Mouse (Mus musculus): ENCODE measurements around the gene Gucy2e. TPM values are rescaled to one million over a fixed set of nuclear protein-coding genes. Genes with fewer than 3 reads are reported as not detected.
A peak's percentile ranks its signal among the peaks of the same experiment; 100 is the strongest.

The Gucy2e gene
- polyA plus RNA-seq, 1 experiment from 2014 or later = 0.62 TPM

- no peaks in the 10 kb centered on the region for H3K27me3 ChIP-seq
- no peak overlapping the region for H3K4me2 ChIP-seq
- H3K9me3 ChIP-seq = no peaks in the 10 kb centered on the region
- H3K27ac ChIP-seq = peak overlapping the region; percentile 44; the same call in 1 of the 2 replicates
- WGBS = 55% methylated on average over 5 of the region's 5 CpGs
- H3K4me1 ChIP-seq = peaks cover 18% of the 10 kb centered on the region
- H3K36me3 ChIP-seq = no peaks in the 10 kb centered on the region
- H3K9ac ChIP-seq = no peak overlapping the region
- no peak overlapping the region for H3K4me3 ChIP-seq
- ATAC-seq (ENCODE audit: insufficient number of reproducible peaks, insufficient read depth, low FRiP score, low TSS enrichment, low read depth) = no peak
Measured at GRCm38 (mm10) chr11:69258287-69258686, 21.5 kb upstream of the Gucy2e start.

DNA sequence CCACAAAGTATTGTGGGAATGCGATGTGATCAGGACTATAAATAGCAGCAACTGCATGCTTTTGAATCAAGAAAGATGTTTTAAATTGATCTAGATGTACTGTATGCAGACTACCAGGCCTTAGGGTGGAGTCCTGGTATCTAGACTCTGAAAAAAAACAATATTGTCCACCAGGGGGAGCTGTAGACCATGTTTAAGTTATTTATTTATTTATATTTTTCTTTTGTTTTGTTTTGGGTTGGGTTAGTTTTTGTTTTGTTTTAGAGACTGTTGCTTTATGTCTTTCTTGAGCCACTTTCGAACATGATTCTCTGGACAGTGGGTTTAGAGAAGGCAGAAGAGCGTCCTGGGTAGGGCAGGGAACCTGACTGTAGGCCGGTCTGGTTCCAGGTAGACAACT is 21.0 kb upstream of the Gucy2e start:
- no peak for ATAC-seq (ENCODE audit: insufficient number of reproducible peaks, insufficient read depth, low FRiP score, low TSS enrichment, low read depth)
- no peak overlapping the region for H3K9ac ChIP-seq
- H3K4me1 ChIP-seq = peaks cover 23% of the 10 kb centered on the region
- H3K4me2 ChIP-seq = no peak overlapping the region
- WGBS = 42% methylated on average over 4 of the region's 4 CpGs
- no peak overlapping the region for H3K4me3 ChIP-seq
- no peaks in the 10 kb centered on the region for H3K36me3 ChIP-seq
- peak overlapping the region; percentile 90 for H3K27ac ChIP-seq
- H3K27me3 ChIP-seq = no peaks in the 10 kb centered on the region
- no peaks in the 10 kb centered on the region for H3K9me3 ChIP-seq

DNA sequence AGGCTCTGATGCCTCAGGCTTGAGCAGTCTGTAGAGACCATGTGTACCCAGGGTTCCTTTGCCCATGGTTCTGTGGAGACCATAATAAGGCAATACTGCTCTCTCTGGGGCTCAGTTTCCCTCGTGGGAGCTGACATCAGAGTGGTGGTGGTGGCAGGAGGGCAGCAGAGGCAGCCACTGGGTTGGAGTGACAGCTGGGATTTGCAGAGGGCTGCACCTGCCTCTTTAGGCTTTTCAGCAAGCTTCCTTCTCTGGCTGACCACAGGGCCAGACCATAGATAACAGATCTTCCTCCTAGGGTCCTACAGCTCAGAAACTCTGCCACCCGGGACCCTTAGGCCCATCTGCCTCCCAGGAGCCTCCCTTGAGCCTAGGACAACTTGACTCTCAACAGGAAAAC is 20.2 kb upstream of the Gucy2e start:
- 55% methylated on average over 2 of the region's 2 CpGs for WGBS
- ATAC-seq (ENCODE audit: insufficient number of reproducible peaks, insufficient read depth, low FRiP score, low TSS enrichment, low read depth) = no peak
- Histone ChIP-seq H3K27ac (peak overlapping the region; percentile 90), H3K4me2 (no peak overlapping the region), H3K36me3 (no peaks in the 10 kb centered on the region), H3K4me1 (peaks cover 25% of the 10 kb centered on the region), H3K27me3 (no peaks in the 10 kb centered on the region), H3K4me3 (no peak overlapping the region), H3K9ac (peak overlapping the region; percentile 37; the same call in 1 of the 2 replicates), H3K9me3 (no peaks in the 10 kb centered on the region)

GRCm38 (mm10) chr11:69254808-69255207 is 18.0 kb upstream of the Gucy2e start:
- WGBS = 78% methylated on average over 5 of the region's 5 CpGs

GRCm38 (mm10) chr11:69253131-69253530 is 16.3 kb upstream of the Gucy2e start:
- Histone ChIP-seq H3K4me3 (no peak overlapping the region), H3K4me1 (peaks cover 31% of the 10 kb centered on the region), H3K36me3 (no peaks in the 10 kb centered on the region), H3K9me3 (no peaks in the 10 kb centered on the region), H3K27ac (peak overlapping the region; percentile 81), H3K4me2 (peak overlapping the region; percentile 33), H3K9ac (no peak overlapping the region), H3K27me3 (no peaks in the 10 kb centered on the region)
- ATAC-seq (ENCODE audit: insufficient number of reproducible peaks, insufficient read depth, low FRiP score, low TSS enrichment, low read depth) = no peak
- WGBS = 30% methylated on average over 9 of the region's 9 CpGs

More at GRCm38 (mm10) chr11:69254808-69255207, 18.0 kb upstream of the Gucy2e start:
- peak overlapping the region; percentile 58; the same call in 1 of the 2 replicates for H3K27ac ChIP-seq
- no peak overlapping the region for H3K4me2 ChIP-seq
- H3K36me3 ChIP-seq = no peaks in the 10 kb centered on the region
- no peak overlapping the region for H3K4me3 ChIP-seq
- H3K9ac ChIP-seq = no peak overlapping the region
- H3K4me1 ChIP-seq = peaks cover 35% of the 10 kb centered on the region
- H3K27me3 ChIP-seq = no peaks in the 10 kb centered on the region
- no peak for ATAC-seq (ENCODE audit: insufficient number of reproducible peaks, insufficient read depth, low FRiP score, low TSS enrichment, low read depth)
- H3K9me3 ChIP-seq = no peaks in the 10 kb centered on the region

DNA sequence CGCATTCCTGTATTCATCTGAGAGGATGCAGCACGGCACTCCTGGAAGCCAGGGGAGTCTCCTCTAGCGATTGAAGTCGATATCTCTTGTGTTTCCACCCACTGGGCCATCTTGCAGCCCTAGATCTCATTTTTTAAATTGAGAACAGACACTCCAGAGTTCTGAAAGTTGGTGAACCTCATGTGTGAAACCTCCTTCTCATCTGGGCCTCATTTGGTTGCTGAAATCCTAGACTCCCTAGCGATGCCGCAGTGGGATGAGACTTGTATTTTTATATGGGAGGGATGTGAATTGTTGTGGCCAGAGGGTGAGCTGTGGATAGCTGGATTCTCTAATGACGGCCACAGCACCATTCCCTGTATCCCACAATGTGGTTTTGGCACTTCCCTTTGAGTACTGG is 15.1 kb upstream of the Gucy2e start:
- H3K4me2 ChIP-seq = peak overlapping the region; percentile 23
- H3K4me3 ChIP-seq = no peak overlapping the region
- WGBS = 31% methylated on average over 7 of the region's 7 CpGs
- no peak overlapping the region for H3K9ac ChIP-seq
- no peaks in the 10 kb centered on the region for H3K27me3 ChIP-seq
- no peaks in the 10 kb centered on the region for H3K9me3 ChIP-seq
- H3K4me1 ChIP-seq = peaks cover 28% of the 10 kb centered on the region
- peak overlapping the region; percentile 81 for H3K27ac ChIP-seq
- H3K36me3 ChIP-seq = no peaks in the 10 kb centered on the region
- no peak for ATAC-seq (ENCODE audit: insufficient number of reproducible peaks, insufficient read depth, low FRiP score, low TSS enrichment, low read depth)

- WGBS = 58% methylated on average over 14 of the region's 14 CpGs
Measured at GRCm38 (mm10) chr11:69251135-69251842, 14.5 kb upstream of the Gucy2e start.

DNA sequence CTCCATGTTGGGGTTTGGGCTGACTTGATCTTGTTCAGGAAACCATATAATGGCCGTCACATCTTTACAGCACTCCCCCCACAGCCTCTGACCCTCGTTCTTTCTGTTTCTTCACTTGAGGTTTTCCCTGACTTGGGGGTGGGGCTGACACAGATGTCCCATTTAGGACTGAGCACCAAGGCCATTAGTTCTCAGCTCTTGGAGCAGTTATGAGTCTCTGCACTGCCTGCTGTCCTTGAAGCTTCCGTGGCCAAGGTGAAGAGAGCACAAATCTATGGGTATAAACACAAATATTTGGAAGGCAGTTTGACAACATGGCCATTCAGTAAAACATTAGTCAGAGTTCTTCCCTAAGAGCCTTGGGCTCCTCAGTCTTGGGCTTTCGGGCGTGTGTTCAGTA is 13.3 kb upstream of the Gucy2e start:
- 85% methylated on average over 5 of the region's 5 CpGs for WGBS
- H3K36me3 ChIP-seq = no peaks in the 10 kb centered on the region
- no peak for ATAC-seq (ENCODE audit: insufficient number of reproducible peaks, insufficient read depth, low FRiP score, low TSS enrichment, low read depth)

More at GRCm38 (mm10) chr11:69251135-69251842, 14.5 kb upstream of the Gucy2e start:
- Histone ChIP-seq H3K27me3 (no peaks in the 10 kb centered on the region), H3K27ac (peak overlapping the region; percentile 81), H3K4me2 (peak overlapping the region; percentile 23), H3K4me1 (peaks cover 29% of the 10 kb centered on the region), H3K9me3 (no peaks in the 10 kb centered on the region), H3K9ac (no peak overlapping the region), H3K4me3 (no peak overlapping the region), H3K36me3 (no peaks in the 10 kb centered on the region)
- no peak for ATAC-seq (ENCODE audit: insufficient number of reproducible peaks, insufficient read depth, low FRiP score, low TSS enrichment, low read depth)

DNA sequence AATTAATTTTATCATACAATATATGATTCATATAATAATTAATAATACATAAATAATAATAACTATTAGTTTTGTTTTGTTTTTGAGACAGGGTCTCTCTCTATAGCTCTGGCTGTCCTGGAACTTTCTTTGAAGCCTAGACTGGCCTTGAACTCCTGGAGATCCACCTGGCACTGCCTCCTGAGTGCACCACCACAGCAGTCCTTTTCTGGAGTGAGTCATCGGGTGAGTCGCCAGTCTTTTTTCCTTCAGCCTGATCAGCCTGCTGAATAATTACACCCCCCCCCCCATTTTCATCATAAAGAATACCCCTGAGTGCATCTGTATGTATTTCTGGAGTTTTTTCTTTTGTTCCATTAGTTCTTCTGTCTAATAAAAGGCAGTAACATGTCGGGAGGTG is 12.3 kb upstream of the Gucy2e start:
- Histone ChIP-seq H3K4me2 (no peak overlapping the region), H3K4me1 (peaks cover 38% of the 10 kb centered on the region), H3K27me3 (no peaks in the 10 kb centered on the region), H3K9ac (no peak overlapping the region), H3K9me3 (no peaks in the 10 kb centered on the region), H3K4me3 (no peak overlapping the region), H3K27ac (no peak overlapping the region), H3K36me3 (no peaks in the 10 kb centered on the region)
- WGBS = 87% methylated on average over 3 of the region's 3 CpGs
- no peak for ATAC-seq (ENCODE audit: insufficient number of reproducible peaks, insufficient read depth, low FRiP score, low TSS enrichment, low read depth)

More for the DNA sequence above, 13.3 kb upstream of the Gucy2e start:
- peaks cover 38% of the 10 kb centered on the region for H3K4me1 ChIP-seq
- no peak overlapping the region for H3K4me3 ChIP-seq
- no peaks in the 10 kb centered on the region for H3K9me3 ChIP-seq
- H3K9ac ChIP-seq = no peak overlapping the region
- H3K27ac ChIP-seq = no peak overlapping the region
- H3K27me3 ChIP-seq = no peaks in the 10 kb centered on the region
- no peak overlapping the region for H3K4me2 ChIP-seq

DNA sequence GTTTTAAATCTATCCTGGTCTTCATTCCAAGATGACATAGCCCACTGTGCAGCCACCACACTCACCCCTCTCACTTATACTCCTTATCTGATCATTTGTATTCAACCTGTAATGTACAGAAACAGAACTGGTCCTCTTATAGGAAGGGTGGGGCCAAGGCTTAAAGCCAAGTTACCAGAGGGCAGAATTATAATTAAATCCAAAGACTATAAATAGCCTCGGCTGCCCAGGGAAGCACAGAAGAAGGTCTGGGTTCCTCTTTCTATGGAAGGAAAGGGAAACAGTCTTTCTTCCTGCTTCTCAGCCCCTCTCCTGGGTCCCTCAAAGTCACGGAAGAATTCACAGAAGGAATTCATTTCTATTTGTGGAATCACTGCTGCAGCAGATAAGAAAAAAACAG is 8.8 kb upstream of the Gucy2e start:
- H3K4me1 ChIP-seq = peaks cover 20% of the 10 kb centered on the region
- no peaks in the 10 kb centered on the region for H3K27me3 ChIP-seq
- H3K9ac ChIP-seq = peak overlapping the region; percentile 7; the same call in 1 of the 2 replicates
- no peaks in the 10 kb centered on the region for H3K9me3 ChIP-seq
- ATAC-seq (ENCODE audit: insufficient number of reproducible peaks, insufficient read depth, low FRiP score, low TSS enrichment, low read depth) = no peak
- H3K4me3 ChIP-seq = peak overlapping the region; percentile 21; the same call in 1 of the 2 replicates
- 11% methylated on average over 2 of the region's 2 CpGs for WGBS
- peak overlapping the region; percentile 76 for H3K27ac ChIP-seq
- H3K4me2 ChIP-seq = peak overlapping the region; percentile 46
- no peaks in the 10 kb centered on the region for H3K36me3 ChIP-seq

GRCm38 (mm10) chr11:69244911-69245310 is 8.1 kb upstream of the Gucy2e start:
- Histone ChIP-seq H3K4me2 (peak overlapping the region; percentile 46), H3K9ac (no peak overlapping the region), H3K9me3 (no peaks in the 10 kb centered on the region), H3K4me3 (no peak overlapping the region), H3K4me1 (peaks cover 20% of the 10 kb centered on the region), H3K27ac (peak overlapping the region; percentile 5; the same call in 1 of the 2 replicates), H3K36me3 (no peaks in the 10 kb centered on the region), H3K27me3 (no peaks in the 10 kb centered on the region)
- 18% methylated on average over 2 of the region's 2 CpGs for WGBS
- no peak for ATAC-seq (ENCODE audit: insufficient number of reproducible peaks, insufficient read depth, low FRiP score, low TSS enrichment, low read depth)
